Mouse (Mus musculus) urinary bladder, postnatal 0 days (tissue): ENCODE measurements around the gene Gm21560. TPM values are rescaled to one million over a fixed set of nuclear protein-coding genes. Genes with fewer than 3 reads are reported as not detected.

ENCODE experiments used
- polyA plus RNA-seq: library from polyadenylated mRNA; unstranded; fragments of >200 nt; fragmentation: Nextera tagmentation; extraction: Ambion mirVana; gene quantifications from 2 replicates; pipeline ENCODE4 v1.2.1, GENCODE M21; 2015

Gene Gm21560
- polyA plus RNA-seq = not detected in 2 replicates

GRCm38 (mm10) chr14:6219192-6219591, at the start of gene Gm21560:
Gm21560 (minus strand) TSS chr14:6219292.

Other genes starting within 250 kb of the Gm21560 start
- gene Gm3453, start 240.2 kb downstream of the Gm21560 start, polyA plus RNA-seq = not detected in 2 replicates
- gene Gm6337, start 161.0 kb downstream of the Gm21560 start, polyA plus RNA-seq = not detected in 2 replicates
- gene Gm8206, start 125.3 kb downstream of the Gm21560 start, polyA plus RNA-seq = 4.1 and 5.8 TPM in 2 replicates
- 2.4 and 3.4 TPM in 2 replicates for gene Gm3468, start 110.6 kb downstream of the Gm21560 start, polyA plus RNA-seq
- not detected in 2 replicates for gene Gm3476, start 93.5 kb downstream of the Gm21560 start, polyA plus RNA-seq
- gene Gm3411, start 68.0 kb upstream of the Gm21560 start, polyA plus RNA-seq = 1.4 and 1.5 TPM in 2 replicates
- not detected in 2 replicates for gene Gm21103, start 85.6 kb upstream of the Gm21560 start, polyA plus RNA-seq
- not detected in 2 replicates for gene Gm3618, start 124.4 kb upstream of the Gm21560 start, polyA plus RNA-seq
- not detected in 2 replicates for gene Gm16440, start 171.0 kb upstream of the Gm21560 start, polyA plus RNA-seq
- 0.79 and 1.1 TPM in 2 replicates for gene Gm3591, start 193.2 kb upstream of the Gm21560 start, polyA plus RNA-seq
- not detected in 2 replicates for gene Gm3594, start 225.3 kb upstream of the Gm21560 start, polyA plus RNA-seq